Mouse (Mus musculus) liver, adult 2 months (tissue): ENCODE measurements around the gene Atp6v0a4. TPM values are rescaled to one million over a fixed set of nuclear protein-coding genes. Genes with fewer than 3 reads are reported as not detected.

Experiments
- DNase-seq: peaks from one replicate; pipeline ENCODE4 v3.0.0-alpha.2; 2011; ENCODE audit warnings: low read depth, low spot score; ENCODE audit errors: extremely low read depth
- H3K27ac ChIP-seq: fragments of 200-500 bp; replicated peaks from 2 replicates; pipeline ENCODE4 v1.5.1; 2012; ENCODE audit warnings: low read depth, mild to moderate bottlenecking, control low read depth, inconsistent platforms, low read length; ENCODE audit not compliant: insufficient read depth
- H3K27me3 ChIP-seq: fragments of 200-500 bp; 2 replicates; pipeline ENCODE4 v1.6.1; 2012; ENCODE audit warnings: mild to moderate bottlenecking, moderate library complexity, low read length, inconsistent platforms; ENCODE audit not compliant: control insufficient read depth, insufficient read depth
- H3K36me3 ChIP-seq: fragments of 200-500 bp; 2 replicates; pipeline ENCODE4 v1.6.1; 2012; ENCODE audit warnings: low read length, inconsistent platforms; ENCODE audit not compliant: control insufficient read depth, insufficient read depth
- H3K4me1 ChIP-seq: fragments of 200-500 bp; 2 replicates; pipeline ENCODE4 v1.6.1; 2011; ENCODE audit warnings: low read length; ENCODE audit not compliant: control insufficient read depth, insufficient read depth
- H3K4me3 ChIP-seq: fragments of 200-500 bp; 2 replicates; pipeline ENCODE4 v1.5.1; 2011; ENCODE audit warnings: low read depth, mild to moderate bottlenecking, control low read depth, low read length, moderate library complexity; ENCODE audit not compliant: insufficient read depth
- H3K79me2 ChIP-seq: fragments of 200-500 bp; 2 replicates; pipeline ENCODE4 v1.6.1; 2012; ENCODE audit warnings: inconsistent platforms, mild to moderate bottlenecking, low read length, moderate library complexity; ENCODE audit not compliant: control insufficient read depth, insufficient read depth
- H3K9ac ChIP-seq: fragments of 200-500 bp; 2 replicates; pipeline ENCODE4 v1.6.1; 2012; ENCODE audit warnings: low read depth, mild to moderate bottlenecking, control low read depth, inconsistent platforms, low read length
- CTCF ChIP-seq: fragments of 200-500 bp; IDR thresholded peaks from 2 replicates; pipeline ENCODE4 v1.5.1; 2011; ENCODE audit warnings: low read depth, low read length, control low read depth
- POLR2A ChIP-seq: fragments of 200-500 bp; IDR thresholded peaks from 2 replicates; pipeline ENCODE4 v1.6.1; 2011; ENCODE audit warnings: low read length, control low read depth; ENCODE audit not compliant: insufficient read depth; ENCODE audit errors: extremely low read depth
- WGBS: fragments of 180-500 bp; shearing (Covaris S2); methylation state at CpG from one replicate; pipeline ENCODE4 v1.1.7; 2018; 5-methylcytosine and 5-hydroxymethylcytosine counted together
- polyA plus RNA-seq: library from polyadenylated mRNA; depleted of rRNA; stranded (reverse); fragments of >200 nt; gene quantifications from 2 replicates; pipeline ENCODE4 v1.2.3, GENCODE M21; 2012
- total RNA-seq: library from RNA; depleted of rRNA; stranded (reverse); fragments of >200 nt; gene quantifications from 2 replicates; pipeline ENCODE4 v1.2.3, GENCODE M21; 2014

Atp6v0a4 gene
- total and polyA plus RNA-seq, 2 experiments = 0.28 to 0.44 TPM

GRCm38 (mm10) chr6:38083204-38083603 is 41.2 kb downstream of the Atp6v0a4 start:
- Histone ChIP-seq H3K27me3 (no peaks in the 10 kb centered on the region), H3K36me3 (no peaks in the 10 kb centered on the region), H3K27ac (no peak overlapping the region), H3K9ac (no peak overlapping the region), H3K4me3 (no peak overlapping the region), H3K79me2 (no peaks in the 10 kb centered on the region), H3K4me1 (no peaks in the 10 kb centered on the region)
- WGBS = 77% methylated on average over 4 of the region's 4 CpGs
- TF ChIP-seq POLR2A = no peak
- TF ChIP-seq CTCF = no peak
- no peak for DNase-seq

GRCm38 (mm10) chr6:38081727-38082341 is 42.6 kb downstream of the Atp6v0a4 start:
- TF ChIP-seq CTCF (no peak), POLR2A (no peak)

GRCm38 (mm10) chr6:38080364-38080763 is 44.0 kb downstream of the Atp6v0a4 start:
- Histone ChIP-seq H3K27me3 (no peaks in the 10 kb centered on the region), H3K4me3 (no peak overlapping the region), H3K27ac (no peak overlapping the region), H3K36me3 (no peaks in the 10 kb centered on the region), H3K4me1 (no peaks in the 10 kb centered on the region), H3K79me2 (no peaks in the 10 kb centered on the region), H3K9ac (no peak overlapping the region)
- WGBS = 81% methylated on average over 4 of the region's 4 CpGs
- TF ChIP-seq POLR2A = no peak
- TF ChIP-seq CTCF = no peak
- DNase-seq = no peak

More at GRCm38 (mm10) chr6:38081727-38082341, 42.6 kb downstream of the Atp6v0a4 start:
- no peak overlapping the region for H3K4me3 ChIP-seq
- no peak overlapping the region for H3K27ac ChIP-seq
- 61% methylated on average over 11 of the region's 11 CpGs for WGBS
- H3K4me1 ChIP-seq = no peaks in the 10 kb centered on the region
- no peaks in the 10 kb centered on the region for H3K79me2 ChIP-seq
- H3K27me3 ChIP-seq = no peaks in the 10 kb centered on the region
- H3K9ac ChIP-seq = no peak overlapping the region
- no peaks in the 10 kb centered on the region for H3K36me3 ChIP-seq
- DNase-seq = no peak

- Histone ChIP-seq H3K4me3 (no peak overlapping the region), H3K27ac (no peak overlapping the region), H3K79me2 (no peaks in the 10 kb centered on the region), H3K27me3 (no peaks in the 10 kb centered on the region), H3K4me1 (peaks cover 2% of the 10 kb centered on the region; the same call in 1 of the 2 replicates), H3K9ac (no peak overlapping the region), H3K36me3 (no peaks in the 10 kb centered on the region)
- no peak for TF ChIP-seq CTCF
- 94% methylated on average over 3 of the region's 3 CpGs for WGBS
- no peak for DNase-seq
These were observed 50.8 kb downstream of the Atp6v0a4 start for GRCm38 (mm10) chr6:38073592-38073991.

- 58% methylated on average over 5 of the region's 5 CpGs for WGBS
- TF ChIP-seq CTCF (no peak), POLR2A (no peak)
- Histone ChIP-seq H3K9ac (no peak overlapping the region), H3K4me1 (peaks cover 2% of the 10 kb centered on the region; the same call in 1 of the 2 replicates), H3K27me3 (no peaks in the 10 kb centered on the region), H3K4me3 (no peak overlapping the region), H3K79me2 (no peaks in the 10 kb centered on the region), H3K27ac (no peak overlapping the region), H3K36me3 (no peaks in the 10 kb centered on the region)
- DNase-seq = peak; percentile 30
These were observed 52.1 kb downstream of the Atp6v0a4 start for GRCm38 (mm10) chr6:38072137-38072796.

GRCm38 (mm10) chr6:38071256-38071655 is 53.1 kb downstream of the Atp6v0a4 start:
- H3K9ac ChIP-seq = no peak overlapping the region
- 96% methylated on average over 4 of the region's 4 CpGs for WGBS
- no peaks in the 10 kb centered on the region for H3K36me3 ChIP-seq
- peaks cover 2% of the 10 kb centered on the region; the same call in 1 of the 2 replicates for H3K4me1 ChIP-seq
- H3K27ac ChIP-seq = no peak overlapping the region
- no peak overlapping the region for H3K4me3 ChIP-seq
- TF ChIP-seq POLR2A (no peak), CTCF (no peak)
- no peaks in the 10 kb centered on the region for H3K79me2 ChIP-seq
- H3K27me3 ChIP-seq = no peaks in the 10 kb centered on the region
- DNase-seq = no peak
